Mouse (Mus musculus) brain, embryonic 14.5 days (tissue): ENCODE data around the gene Pak1ip1.

ENCODE experiments used
- CTCF ChIP-seq: fragments of 200-500 bp; IDR thresholded peaks from 2 replicates; pipeline ENCODE4 v1.5.1; 2012; ENCODE audit warnings: inconsistent platforms, mild to moderate bottlenecking, moderate library complexity, borderline replicate concordance; ENCODE audit not compliant: insufficient read depth, insufficient read length; ENCODE audit errors: extremely low read depth
- POLR2A ChIP-seq: fragments of 200-500 bp; IDR thresholded peaks from 2 replicates; pipeline ENCODE4 v1.6.1; 2012; ENCODE audit warnings: mild to moderate bottlenecking, inconsistent platforms, borderline replicate concordance; ENCODE audit not compliant: poor library complexity, insufficient read depth, insufficient read length, severe bottlenecking; ENCODE audit errors: extremely low read depth

- no peak for TF ChIP-seq POLR2A
- no peak for TF ChIP-seq CTCF
Measured at GRCm38 (mm10) chr13:41022099-41022498, 21.3 kb downstream of the Pak1ip1 start.
